Mouse (Mus musculus): ENCODE results near the gene Spsb1.

DNA sequence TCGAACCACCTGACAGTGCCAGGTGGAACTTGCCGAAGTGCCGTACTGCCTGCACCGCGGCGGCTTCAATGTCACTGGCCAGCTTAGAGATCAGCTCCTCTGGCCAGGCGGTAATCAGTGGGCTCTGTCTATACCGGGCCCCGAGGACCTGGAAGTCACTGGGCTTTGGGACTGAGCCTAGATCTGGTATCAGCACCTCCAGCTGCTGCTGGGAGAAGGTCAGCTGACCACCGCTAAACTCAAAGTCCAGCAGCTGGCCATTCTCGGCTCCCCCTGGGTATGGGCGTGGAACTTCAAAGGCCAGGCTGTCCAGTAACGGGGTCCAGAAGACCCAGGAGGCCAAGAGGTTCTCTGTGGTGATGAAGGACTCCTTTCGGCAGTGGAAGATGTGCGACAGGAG is 27.3 kb upstream of the Spsb1 start:
- no peak for TF ChIP-seq CTCF (IDR thresholded peaks at IDR 0.05; ENCODE audit: insufficient read depth, low read length)
- TF ChIP-seq POLR2A (IDR thresholded peaks at IDR 0.05; ENCODE audit: borderline replicate concordance, extremely low read depth, low read depth, low read length): no peak

Data from lung, adult 2 months (tissue).